Mouse (Mus musculus) liver, postnatal 0 days (tissue): ENCODE results near the gene Nfu1.

ENCODE experiments used
- CTCF ChIP-seq: sonication (generic); IDR thresholded peaks from 2 replicates; pipeline ENCODE4 v1.5.1; 2016; ENCODE audit warnings: antibody characterized with exemption, low read depth
- EP300 ChIP-seq: IDR thresholded peaks from 2 replicates; pipeline ENCODE4 v1.6.1; 2016; ENCODE audit warnings: antibody characterized with exemption, low read depth, mild to moderate bottlenecking

DNA sequence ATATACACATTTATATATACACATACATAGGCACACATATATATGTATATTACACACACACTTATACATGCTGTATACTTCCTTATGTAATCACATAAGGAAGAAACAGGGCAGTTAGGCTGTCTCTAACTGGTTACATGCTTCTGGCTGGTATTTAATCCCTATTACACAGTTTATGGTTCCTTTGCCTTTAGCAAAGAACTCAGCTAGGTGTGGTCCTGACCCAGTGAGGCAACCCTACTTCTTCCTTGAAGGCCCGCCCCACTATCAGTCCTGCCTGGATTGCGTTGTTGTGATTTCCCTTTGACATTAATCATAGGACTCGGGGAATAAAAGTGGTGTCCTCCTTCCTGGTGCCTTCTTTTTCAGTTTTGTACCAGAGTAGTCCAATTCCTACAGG is 25.4 kb downstream of the Nfu1 start:
- TF ChIP-seq EP300: no peak
- TF ChIP-seq CTCF: no peak
